Mouse (Mus musculus): ENCODE results near the gene Rabgap1l.

Gene Rabgap1l

DNA sequence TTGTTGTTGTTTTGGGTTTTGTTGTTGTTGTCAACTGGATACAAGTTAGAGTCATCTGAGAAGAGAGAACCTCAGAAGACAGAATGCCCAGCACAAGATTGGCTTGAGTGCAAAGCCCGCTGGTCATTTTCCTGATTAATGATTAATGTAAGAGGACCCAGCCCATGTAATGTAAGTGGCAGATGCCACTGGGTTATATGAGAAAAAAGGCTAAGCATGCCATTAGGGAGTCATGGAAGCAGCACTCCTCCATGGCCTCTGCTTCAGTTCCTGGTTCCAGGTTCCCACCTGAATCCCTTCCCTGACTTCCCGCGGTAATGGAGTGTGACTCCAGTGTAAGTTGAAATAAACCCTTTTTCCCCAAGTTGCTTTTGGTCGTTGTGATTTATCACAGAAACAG is 480.4 kb downstream of the Rabgap1l start:
- no peak for DNase-seq (ENCODE audit: low spot score)

GRCm38 (mm10) chr1:160311861-160312260 is 481.1 kb downstream of the Rabgap1l start:
- no peak for DNase-seq (ENCODE audit: low spot score)

DNA sequence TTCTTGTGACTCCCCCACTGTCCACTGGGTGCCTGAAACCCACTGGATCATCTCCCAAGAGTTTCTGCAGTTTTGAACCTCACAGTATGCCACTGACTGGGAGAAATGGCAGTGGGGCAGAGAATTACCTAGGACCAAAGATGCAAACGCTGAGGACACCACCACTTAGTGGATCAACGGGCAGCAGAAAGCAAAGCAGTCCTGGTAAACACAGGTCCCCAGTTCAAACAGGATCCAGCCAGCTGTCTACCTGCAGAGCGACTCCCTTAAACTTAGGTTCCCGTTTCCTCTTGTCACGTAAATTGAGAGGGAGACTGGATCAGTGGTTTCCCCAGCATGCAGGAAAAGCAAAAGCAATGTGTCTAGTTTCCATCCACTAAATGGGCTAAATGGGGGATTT is 483.1 kb downstream of the Rabgap1l start:
- DNase-seq (ENCODE audit: low spot score): no peak

DNA sequence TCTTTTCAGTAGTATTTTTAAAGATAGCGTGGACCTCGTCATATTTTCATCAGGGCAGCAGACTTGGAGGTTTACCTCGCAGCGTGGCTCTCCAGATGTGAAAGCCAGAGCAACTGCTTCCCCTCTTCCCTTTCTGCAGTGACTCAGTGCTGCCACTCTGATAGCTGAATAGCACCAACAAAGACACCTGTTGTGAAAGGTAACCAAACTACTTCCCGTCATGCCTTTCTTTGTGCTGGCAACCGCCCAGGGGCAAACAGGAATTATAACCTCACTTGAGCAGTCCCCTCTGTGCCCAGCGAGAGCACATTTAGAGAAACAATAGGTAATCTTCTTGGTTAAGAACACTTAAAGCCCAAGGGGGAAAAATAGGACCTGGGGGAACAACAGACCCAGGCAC is 484.0 kb downstream of the Rabgap1l start:
- no peak for DNase-seq (ENCODE audit: low spot score)

DNA sequence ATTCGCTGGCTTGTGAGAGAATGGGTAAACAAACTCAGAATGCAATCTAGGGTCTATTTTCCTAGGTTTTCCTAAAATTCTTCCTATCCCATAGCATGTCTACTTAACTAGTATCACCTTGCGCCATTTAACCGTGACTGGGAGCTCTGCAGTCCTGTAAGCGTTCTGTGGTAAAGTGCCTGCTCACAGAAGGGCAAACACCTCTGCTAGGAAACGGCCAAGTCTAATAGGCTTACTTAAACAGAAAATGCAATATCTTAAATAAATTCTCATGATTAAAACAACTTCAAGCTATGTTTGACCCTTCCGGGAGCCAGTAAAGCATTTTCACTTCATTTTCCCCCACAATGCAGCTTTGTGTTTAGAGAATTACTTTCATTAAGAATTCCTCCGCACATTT is 484.5 kb downstream of the Rabgap1l start:
- DNase-seq (ENCODE audit: low spot score): no peak

DNA sequence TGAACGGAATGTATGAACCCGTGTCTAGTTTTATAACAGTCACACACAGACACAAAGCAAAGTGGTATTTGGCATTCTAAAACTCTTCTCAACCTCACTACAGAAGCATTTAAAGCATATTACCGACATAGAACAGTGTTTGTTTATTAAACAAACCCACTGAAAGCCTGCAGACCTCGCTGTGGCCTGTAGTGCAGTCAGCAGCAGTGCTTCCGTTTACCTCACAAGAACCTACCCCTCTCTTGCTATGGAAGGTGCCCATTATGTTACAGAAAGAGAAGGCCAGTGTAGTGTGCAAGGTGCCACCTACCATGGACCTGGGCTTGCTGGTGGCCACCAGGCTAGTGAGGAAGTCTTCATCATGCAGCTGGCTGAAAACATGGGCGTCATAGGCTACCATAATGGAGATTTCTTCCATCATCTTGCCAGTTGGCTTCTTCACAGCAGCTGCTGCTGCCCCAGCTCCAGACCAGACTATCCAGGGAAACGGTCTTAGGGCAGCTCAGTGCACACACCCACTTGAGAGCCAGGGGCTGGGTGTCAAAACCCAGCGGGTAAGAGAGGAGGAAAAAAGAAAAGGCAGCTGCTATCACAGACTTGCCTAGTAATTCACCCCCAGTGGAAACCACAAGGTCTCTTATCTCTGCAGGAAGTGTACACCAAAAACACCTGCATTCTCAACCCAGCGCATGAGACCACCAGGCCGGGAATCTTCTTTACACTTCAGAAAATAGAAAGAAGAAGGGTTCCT is 486.0 kb downstream of the Rabgap1l start:
- DNase-seq (ENCODE audit: low spot score): no peak

- DNase-seq (ENCODE audit: low spot score): no peak
Observed at GRCm38 (mm10) chr1:160306336-160306735, 486.7 kb downstream of the Rabgap1l start.

- no peak for DNase-seq (ENCODE audit: low spot score)
Observed at GRCm38 (mm10) chr1:160305826-160306225, 487.2 kb downstream of the Rabgap1l start.

DNA sequence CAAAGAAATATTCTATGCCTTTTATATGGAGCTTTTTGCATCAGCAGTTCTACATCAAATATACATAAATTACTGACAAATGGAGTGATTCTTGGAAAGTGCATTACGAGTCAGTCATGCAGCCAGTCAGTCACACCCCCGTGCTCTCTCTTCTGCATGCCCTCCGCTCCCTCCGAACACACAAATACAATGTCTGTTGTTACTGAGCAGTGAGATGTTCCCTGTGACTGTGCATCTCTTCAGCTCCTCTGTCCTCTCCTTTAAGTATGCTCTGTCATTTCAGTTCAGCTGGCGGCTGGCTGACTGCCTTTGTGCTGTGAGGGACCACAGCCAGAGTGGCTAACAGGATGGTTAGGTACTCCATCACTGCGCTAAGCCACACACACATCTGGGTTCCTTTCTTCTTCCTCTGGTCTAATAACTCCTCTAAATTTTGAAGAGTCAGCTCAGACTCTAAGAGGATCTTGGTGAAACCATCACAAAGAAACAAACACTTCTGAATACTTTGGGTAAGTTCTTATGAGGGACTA is 488.0 kb downstream of the Rabgap1l start:
- no peak for DNase-seq (ENCODE audit: low spot score)

GRCm38 (mm10) chr1:160302268-160302667 is 490.7 kb downstream of the Rabgap1l start:
- DNase-seq (ENCODE audit: low spot score): no peak

DNA sequence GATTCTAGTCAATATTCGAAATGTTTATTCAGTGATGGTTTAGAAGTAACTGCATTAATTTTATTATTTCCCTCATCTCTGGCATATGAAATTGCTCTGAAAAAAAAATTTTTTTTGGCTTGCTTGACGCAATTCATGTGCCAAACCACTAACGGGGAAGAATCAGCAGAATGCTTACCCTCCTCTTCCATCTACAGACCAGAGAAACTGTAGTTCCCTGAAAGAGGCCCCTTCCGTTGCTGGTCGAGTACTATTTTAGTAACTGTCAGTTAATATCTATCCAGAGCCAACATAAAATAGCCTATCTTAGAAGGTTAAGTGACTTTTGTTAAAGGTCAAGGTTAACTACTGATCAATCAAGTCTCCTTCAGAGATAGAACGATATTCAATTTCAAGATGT is 491.9 kb downstream of the Rabgap1l start:
- no peak for DNase-seq (ENCODE audit: low spot score)

DNA sequence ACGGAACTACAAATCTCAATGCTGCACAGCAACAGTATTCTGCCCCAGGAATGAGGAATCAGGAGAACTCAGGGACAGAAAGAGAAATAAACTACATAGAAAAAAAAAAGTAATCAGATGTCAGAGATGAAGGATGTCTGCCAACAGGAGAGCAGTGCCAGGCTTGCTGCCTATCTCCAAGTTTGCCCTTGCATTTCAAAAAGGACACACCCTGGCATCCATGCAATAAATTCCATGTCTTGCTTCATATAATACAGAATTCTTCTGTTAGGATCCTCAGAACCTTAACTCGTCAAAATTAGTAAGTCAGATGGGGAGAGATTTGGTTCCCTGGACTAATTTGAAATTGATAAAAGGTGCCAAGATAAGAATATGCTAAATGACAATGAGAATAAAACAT is 492.3 kb downstream of the Rabgap1l start:
- DNase-seq (ENCODE audit: low spot score): no peak

GRCm38 (mm10) chr1:160299979-160300378 is 493.0 kb downstream of the Rabgap1l start:
- no peak for DNase-seq (ENCODE audit: low spot score)

DNA sequence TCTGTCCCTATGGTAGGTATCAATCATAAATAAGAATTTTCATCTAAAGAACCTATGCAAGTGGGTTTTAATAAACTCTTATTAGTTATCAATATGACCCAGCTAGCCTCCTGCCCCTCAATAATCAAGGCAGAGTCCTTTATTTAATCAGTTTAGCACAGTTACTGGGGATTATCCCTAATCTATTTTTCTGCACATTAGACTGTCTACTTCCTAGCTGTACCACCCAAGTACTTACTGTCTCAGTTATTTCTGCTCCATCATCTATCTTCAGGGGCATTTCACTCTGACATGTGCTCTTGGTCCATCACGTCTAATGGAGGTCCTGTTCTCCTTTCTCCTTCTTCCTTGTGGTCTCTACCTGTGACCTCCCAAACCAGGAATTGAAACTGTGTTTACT is 494.1 kb downstream of the Rabgap1l start:
- DNase-seq (ENCODE audit: low spot score): no peak

GRCm38 (mm10) chr1:160297701-160298100 is 495.3 kb downstream of the Rabgap1l start:
- no peak for DNase-seq (ENCODE audit: low spot score)

DNA sequence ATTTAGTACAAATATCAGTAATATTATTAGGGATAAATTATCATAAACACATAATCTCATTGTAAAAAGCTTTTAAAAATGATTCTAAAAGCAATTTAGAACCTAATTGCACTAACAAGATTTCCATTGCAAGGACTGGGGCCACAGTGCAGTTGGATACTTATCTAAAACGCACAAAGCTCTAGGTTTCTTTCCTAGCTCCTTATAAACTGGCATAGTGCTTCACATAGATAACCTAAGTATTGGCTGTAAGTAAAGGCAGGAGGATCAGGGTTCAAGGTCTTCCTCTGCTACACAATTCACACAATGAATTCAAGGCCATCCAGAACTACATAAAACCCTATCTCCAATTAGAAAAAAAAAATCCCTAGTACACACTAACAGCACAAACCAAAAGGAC is 497.7 kb downstream of the Rabgap1l start:
- DNase-seq (ENCODE audit: low spot score): no peak

- DNase-seq (ENCODE audit: low spot score): no peak
Observed at GRCm38 (mm10) chr1:160293488-160293887, 499.5 kb downstream of the Rabgap1l start.

DNA sequence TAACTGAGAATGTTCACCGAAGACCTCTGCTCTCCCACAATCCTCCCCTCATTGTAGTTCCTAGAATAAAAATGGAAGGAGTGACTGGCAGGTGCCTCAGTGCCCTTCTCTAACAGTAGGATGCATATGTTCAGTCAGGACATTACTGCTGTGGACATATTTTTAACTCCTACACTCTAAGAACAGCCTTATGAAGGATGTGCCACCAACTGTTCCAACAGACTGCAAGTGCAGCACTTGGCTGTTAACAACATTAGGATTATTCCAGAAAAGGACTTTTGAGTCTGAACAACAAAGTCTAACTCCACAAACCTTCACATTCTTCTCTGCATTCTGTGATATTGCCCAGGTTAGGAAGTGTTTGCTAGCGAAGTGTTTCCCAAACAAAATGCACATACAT is 501.0 kb downstream of the Rabgap1l start:
- no peak for DNase-seq (ENCODE audit: low spot score)

DNA sequence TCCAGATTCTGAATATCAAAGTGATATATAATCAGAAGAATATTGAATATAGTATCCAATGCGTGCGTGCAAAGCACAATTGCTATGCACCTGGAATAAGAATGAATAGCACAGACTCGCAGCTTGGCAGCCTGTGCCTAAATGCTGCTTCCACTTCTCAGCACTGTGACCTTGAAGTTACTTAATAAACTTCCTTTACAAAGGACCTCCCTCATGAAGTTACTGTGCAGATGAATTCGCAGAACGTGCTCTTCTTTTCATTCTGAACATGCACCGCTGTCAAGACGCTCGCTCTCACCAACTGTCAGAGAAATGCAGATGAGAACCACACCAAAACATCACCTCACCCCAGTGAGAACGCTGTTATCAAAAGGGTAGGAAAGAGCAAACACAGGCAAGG is 502.8 kb downstream of the Rabgap1l start:
- no peak for DNase-seq (ENCODE audit: low spot score)

GRCm38 (mm10) chr1:160287058-160287645 is 505.9 kb downstream of the Rabgap1l start:
- DNase-seq (ENCODE audit: low spot score): no peak

- DNase-seq (ENCODE audit: low spot score): no peak
Observed at GRCm38 (mm10) chr1:160286400-160287057, 506.5 kb downstream of the Rabgap1l start.

DNA sequence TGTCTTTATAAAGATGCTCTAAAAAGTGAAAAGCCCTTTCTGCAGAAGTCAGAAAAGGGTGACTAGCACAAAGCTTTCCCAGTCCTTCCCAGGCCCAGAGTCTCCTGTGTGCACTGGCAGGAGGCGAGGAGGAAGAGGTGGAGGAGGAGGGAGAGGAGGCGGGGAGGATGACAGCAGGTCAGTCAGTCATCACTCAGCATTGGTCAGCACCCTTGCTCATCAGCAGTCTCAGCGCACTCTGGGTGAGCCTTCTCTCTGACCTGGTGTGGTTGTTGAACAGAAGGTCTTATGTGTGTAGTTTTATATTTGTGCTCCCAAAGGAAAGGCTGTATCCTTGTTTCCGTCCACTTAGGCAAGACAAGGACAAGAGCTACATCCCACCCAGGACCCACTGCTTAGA is 508.8 kb downstream of the Rabgap1l start:
- DNase-seq (ENCODE audit: low spot score): no peak
